Comparison of ENCODE assay signal across 7 mouse cellular contexts in the genomic region with DNA sequence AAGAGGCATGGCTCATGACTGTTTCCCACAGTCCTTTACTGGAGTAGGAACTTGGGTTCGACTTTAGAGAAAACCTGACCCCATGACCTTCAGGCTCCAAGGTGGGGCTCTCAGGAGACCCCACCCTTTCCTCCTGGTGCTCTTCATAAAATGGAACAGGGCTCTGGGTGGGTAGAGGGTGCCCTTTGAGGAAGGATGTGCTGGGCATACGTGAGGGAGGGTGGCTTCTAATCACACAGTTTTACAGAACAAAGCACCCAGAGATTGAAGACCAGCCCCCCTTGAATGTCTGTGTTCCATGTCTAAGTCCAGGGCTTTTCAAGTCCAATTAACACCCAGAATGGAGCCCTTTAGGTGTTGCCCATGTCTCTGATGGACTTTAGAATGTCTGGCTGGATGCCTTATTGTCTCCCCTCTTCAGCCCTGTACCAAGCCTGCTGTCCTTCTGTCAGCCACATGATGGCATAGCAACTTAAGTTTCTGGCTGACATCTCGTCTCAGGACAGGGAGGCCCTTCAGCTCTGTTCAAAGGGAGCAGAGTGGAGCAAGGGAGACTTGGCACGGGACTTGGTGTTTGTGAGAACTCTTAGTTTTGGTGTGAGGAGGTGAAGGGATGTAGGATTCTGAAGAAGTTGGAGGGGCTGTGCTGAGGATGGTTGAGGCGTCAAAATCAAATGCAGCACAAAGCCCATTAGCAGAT.
A peak's percentile ranks its signal among the peaks of the same experiment; 100 is the strongest.
DNase-seq lines count a peak whose midpoint lies in the region; ATAC-seq lines count a peak whose summit lies in the region.

No protein-coding gene starts in this region.

- H3K4me2 ChIP-seq in forebrain, embryonic 15.5 days (replicated peaks), result no peak overlapping the region
- H3K4me2 ChIP-seq in hindbrain, embryonic 14.5 days (replicated peaks), result no peak overlapping the region
- no peak overlapping the region for H3K4me2 ChIP-seq in midbrain, embryonic 12.5 days (replicated peaks)

- no peaks in the 10 kb centered on the region for H3K4me1 ChIP-seq in forebrain, embryonic 15.5 days
- no peaks in the 10 kb centered on the region for H3K4me1 ChIP-seq in hindbrain, embryonic 14.5 days (replicated peaks; ENCODE audit: control insufficient read depth, insufficient read depth, low read length)
- H3K4me1 ChIP-seq in midbrain, embryonic 12.5 days, result no peaks in the 10 kb centered on the region

- H3K9ac ChIP-seq in forebrain, embryonic 15.5 days (replicated peaks), result no peak overlapping the region
- no peak overlapping the region for H3K9ac ChIP-seq in hindbrain, embryonic 14.5 days
- no peak overlapping the region for H3K9ac ChIP-seq in midbrain, embryonic 12.5 days (replicated peaks)

- WGBS in forebrain, embryonic 15.5 days, result 53% methylated on average over 5 of the region's 5 CpGs
- 50% methylated on average over 5 of the region's 5 CpGs for WGBS in hindbrain, embryonic 14.5 days
- 50% methylated on average over 5 of the region's 5 CpGs for WGBS in midbrain, embryonic 12.5 days

- no peaks in the 10 kb centered on the region for H3K9me3 ChIP-seq in forebrain, embryonic 15.5 days
- H3K9me3 ChIP-seq in hindbrain, embryonic 14.5 days (ENCODE audit: control insufficient read depth, low read length), result no peaks in the 10 kb centered on the region
- no peaks in the 10 kb centered on the region for H3K9me3 ChIP-seq in midbrain, embryonic 12.5 days

- ATAC-seq in forebrain, embryonic 15.5 days (replicated peaks), result peak; percentile 82
- peak; percentile 80 for ATAC-seq in hindbrain, embryonic 14.5 days (ENCODE audit: low FRiP score)
- peak; percentile 58; the same call in 1 of the 2 replicates for ATAC-seq in midbrain, embryonic 12.5 days (ENCODE audit: low FRiP score, low read depth)

- no peak overlapping the region for H3K4me3 ChIP-seq in forebrain, embryonic 15.5 days
- H3K4me3 ChIP-seq in hindbrain, embryonic 14.5 days (replicated peaks; ENCODE audit: low read length), result no peak overlapping the region
- H3K4me3 ChIP-seq in midbrain, embryonic 12.5 days, result no peak overlapping the region

- H3K36me3 ChIP-seq in forebrain, embryonic 15.5 days, result no peaks in the 10 kb centered on the region
- H3K36me3 ChIP-seq in hindbrain, embryonic 14.5 days (replicated peaks; ENCODE audit: control insufficient read depth, insufficient read depth), result no peaks in the 10 kb centered on the region
- no peaks in the 10 kb centered on the region for H3K36me3 ChIP-seq in midbrain, embryonic 12.5 days

- H3K27me3 ChIP-seq in forebrain, embryonic 15.5 days, result no peaks in the 10 kb centered on the region
- 0 out of 2 replicates have a peak, but pooled peaks cover 3% of the 10 kb centered on the region for H3K27me3 ChIP-seq in hindbrain, embryonic 14.5 days (ENCODE audit: control insufficient read depth, insufficient read depth, low read length)
- peaks cover 5% of the 10 kb centered on the region for H3K27me3 ChIP-seq in midbrain, embryonic 12.5 days

- no peak overlapping the region for H3K27ac ChIP-seq in forebrain, embryonic 15.5 days (replicated peaks)
- no peak overlapping the region for H3K27ac ChIP-seq in hindbrain, embryonic 14.5 days
- no peak overlapping the region for H3K27ac ChIP-seq in midbrain, embryonic 12.5 days (replicated peaks)

- peak; percentile 5 for DNase-seq in WW6 (ENCODE audit: low read depth, low spot score)
- DNase-seq in cerebellum, adult 11-12 months, result peak; percentile 25
- peak; percentile 82 for DNase-seq in hindbrain, embryonic 14.5 days (ENCODE audit: low spot score)
- peak; percentile 47 for DNase-seq in left cerebral cortex, adult 11 months (ENCODE audit: low spot score)
- DNase-seq in testis, postnatal 10 days (ENCODE audit: low spot score), result peak; percentile 65

Comparison
In these comparisons a context has a peak if more than half of its experiments do, and no peak if none do; other contexts are left out.
1. DNase-seq: peak in every context shown above with its lines; median percentile 82 in hindbrain, embryonic 14.5 days; 65 in testis, postnatal 10 days; 47 in left cerebral cortex, adult 11 months; 25 in cerebellum, adult 11-12 months; 5 in WW6.